21 mouse cellular contexts compared by ENCODE assay signal in the genomic region with DNA sequence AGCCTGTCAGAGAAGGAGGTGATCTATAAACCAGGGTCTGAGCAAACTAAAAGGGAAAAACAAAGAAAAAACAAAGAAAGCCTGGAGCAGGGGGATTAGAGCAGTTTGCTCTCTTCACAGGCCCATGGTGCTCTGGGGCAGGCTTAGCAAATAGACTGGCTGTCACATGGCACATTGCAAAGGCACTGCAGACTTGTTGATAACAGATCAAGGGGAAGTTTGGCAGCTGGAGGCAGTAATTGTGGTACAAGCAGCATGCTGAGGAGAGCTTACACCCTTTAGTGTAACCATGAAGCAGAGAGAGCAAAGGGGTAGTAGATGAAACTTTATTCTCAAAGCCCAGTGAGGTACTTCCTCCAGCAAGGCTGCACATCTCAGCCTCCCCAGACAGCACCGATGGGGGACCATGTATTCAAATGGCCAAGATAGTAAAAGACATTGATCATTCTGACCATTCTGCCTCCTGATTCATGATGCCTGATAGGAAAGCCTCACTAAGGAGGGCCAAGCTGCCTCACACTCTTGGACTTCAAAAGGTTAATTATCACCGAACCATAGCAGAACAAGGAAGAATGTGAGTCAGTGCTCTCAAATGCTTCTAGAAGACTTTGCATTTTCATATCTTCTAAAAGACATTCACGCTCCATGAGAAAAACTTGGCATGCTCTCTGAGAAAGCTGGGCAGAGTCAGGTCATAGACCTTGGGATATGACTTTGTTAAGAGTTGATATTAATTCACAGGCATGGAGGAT.
DNase-seq lines count a peak whose midpoint lies in the region; ATAC-seq and TF ChIP-seq lines count a peak whose summit lies in the region.
"Had no signal": no experiment of that assay in that cellular context is flagged by ENCODE, and none has a peak within 500 bp of the region (broad histone marks: within the 10 kb centered on the region; RNA-seq: fewer than 3 reads in every experiment).

No protein-coding gene starts in this region.

- H3K9me3 ChIP-seq in lung, postnatal 0 days (ENCODE audit: low read length) = no peaks in the 10 kb centered on the region
- no peaks in the 10 kb centered on the region for H3K9me3 ChIP-seq in stomach, embryonic 15.5 days
- H3K9me3 ChIP-seq: liver, embryonic 13.5 days had no signal

- no peak for ATAC-seq in CD4-positive, CD25-positive, alpha-beta regulatory T cell, adult 4 months
- ATAC-seq in lung, postnatal 0 days = peak; percentile 35
- peak; percentile 72 for ATAC-seq in stomach, embryonic 15.5 days (ENCODE audit: insufficient read depth, low FRiP score, low read depth)
- ATAC-seq: forebrain, postnatal 0 days; hindbrain, postnatal 0 days had no signal

- peak; percentile 15 for DNase-seq in CD4-positive, CD25-positive, alpha-beta regulatory T cell, adult 2 months (ENCODE audit: low read depth, low spot score)
- DNase-seq in lung, postnatal 0 days (ENCODE audit: low spot score) = peak; percentile 10
- DNase-seq in lung, postnatal 10 days = no peak
- DNase-seq in adipocyte (ENCODE audit: low spot score) = peak; percentile 9
- no peak for DNase-seq in embryo, embryonic 9.5 days (ENCODE audit: extremely low spot score)
- no peak for DNase-seq in spleen, postnatal 36 days (ENCODE audit: low spot score in 2 of 2)
- DNase-seq: adrenal gland, adult 2 months; cerebellum, adult 8-10 months; forebrain, postnatal 0 days; heart, postnatal 36 days; kidney, adult 18-20 months; kidney, postnatal 10 days; liver, embryonic 13.5 days; midbrain, embryonic 14.5 days had no signal

- no peak overlapping the region for H3K4me3 ChIP-seq in lung, postnatal 0 days (ENCODE audit: low read depth, low read length)
- H3K4me3 ChIP-seq in stomach, embryonic 15.5 days (replicated peaks) = no peak overlapping the region
- H3K4me3 ChIP-seq: limb, embryonic 13.5 days; liver, embryonic 13.5 days; myocyte had no signal

- TF ChIP-seq EP300 in lung, postnatal 0 days (IDR thresholded peaks at IDR 0.05) = no peak

- WGBS in lung, postnatal 0 days = 51% methylated on average over 3 of the region's 3 CpGs
- WGBS in stomach, embryonic 15.5 days = 68% methylated on average over 3 of the region's 3 CpGs

- H3K36me3 ChIP-seq in lung, postnatal 0 days (ENCODE audit: insufficient read depth, low read length) = no peaks in the 10 kb centered on the region
- no peaks in the 10 kb centered on the region for H3K36me3 ChIP-seq in stomach, embryonic 15.5 days
- H3K36me3 ChIP-seq: limb, embryonic 13.5 days; liver, embryonic 13.5 days had no signal

- H3K4me1 ChIP-seq in lung, postnatal 0 days (ENCODE audit: insufficient read depth, low read depth, low read length) = no peaks in the 10 kb centered on the region
- no peaks in the 10 kb centered on the region for H3K4me1 ChIP-seq in stomach, embryonic 15.5 days
- H3K4me1 ChIP-seq: liver, embryonic 13.5 days had no signal

- no peaks in the 10 kb centered on the region for H3K27me3 ChIP-seq in lung, postnatal 0 days (replicated peaks; ENCODE audit: insufficient read depth, low read length)
- no peaks in the 10 kb centered on the region for H3K27me3 ChIP-seq in stomach, embryonic 15.5 days (replicated peaks)
- H3K27me3 ChIP-seq: CH12.LX; limb, embryonic 13.5 days; liver, embryonic 13.5 days had no signal

- no peak overlapping the region for H3K4me2 ChIP-seq in lung, postnatal 0 days (replicated peaks; ENCODE audit: low read depth, low read length)
- H3K4me2 ChIP-seq in stomach, embryonic 15.5 days = no peak overlapping the region
- H3K4me2 ChIP-seq: heart, embryonic 11.5 days; limb, embryonic 13.5 days; liver, embryonic 13.5 days had no signal

- TF ChIP-seq CTCF in lung, postnatal 0 days (IDR thresholded peaks at IDR 0.05) = no peak

- no peak overlapping the region for H3K9ac ChIP-seq in lung, postnatal 0 days (replicated peaks; ENCODE audit: low read depth)
- no peak overlapping the region for H3K9ac ChIP-seq in stomach, embryonic 15.5 days
- H3K9ac ChIP-seq: forebrain, postnatal 0 days; limb, embryonic 13.5 days; liver, embryonic 13.5 days had no signal

- no peak overlapping the region for H3K27ac ChIP-seq in lung, postnatal 0 days (ENCODE audit: low read length)
- H3K27ac ChIP-seq in stomach, embryonic 15.5 days = peak overlapping the region; percentile 26; the same call in 1 of the 2 replicates
- H3K27ac ChIP-seq: hindbrain, postnatal 0 days; limb, embryonic 13.5 days; liver, embryonic 13.5 days had no signal

Comparison
In these comparisons a context has a peak if more than half of its experiments do, and no peak if none do; other contexts are left out.
1. DNase-seq: peak in CD4-positive, CD25-positive, alpha-beta regulatory T cell, adult 2 months (single experiment), lung, postnatal 0 days (single experiment) and adipocyte (single experiment); none in lung, postnatal 10 days (single experiment), embryo, embryonic 9.5 days (single experiment) and spleen, postnatal 36 days (0 of 2).